Comparison of ENCODE assay signal across 19 mouse cellular contexts in genomic region chr13:76044971-76045370, GRCm38 (mm10). TPM values are rescaled to one million over a fixed set of nuclear protein-coding genes. Genes with fewer than 3 reads are reported as not detected.
"Had no signal": no experiment of that assay in that cellular context is flagged by ENCODE, and none has a peak within 500 bp of the region (broad histone marks: within the 10 kb centered on the region; RNA-seq: fewer than 3 reads in every experiment).

No protein-coding gene starts in this region.

- H3K9ac ChIP-seq: neural tube, embryonic 12.5 days; neural tube, embryonic 13.5 days; neural tube, embryonic 15.5 days; stomach, embryonic 15.5 days had no signal

- H3K36me3 ChIP-seq: neural tube, embryonic 12.5 days; neural tube, embryonic 13.5 days; neural tube, embryonic 15.5 days; stomach, embryonic 15.5 days had no signal

- DNase-seq: retina, postnatal 1 day; right cerebral cortex, adult 18-20 months; right cerebral cortex, postnatal 14 days; right cerebral cortex, postnatal 25 days; right cerebral cortex, postnatal 4 days; spleen, adult 18-20 months; thymus, adult 18-20 months; thymus, adult 2 months; thymus, postnatal 14 days; thymus, postnatal 25 days; thymus, postnatal 36 days; thymus, postnatal 4 days had no signal

- H3K9me3 ChIP-seq: neural tube, embryonic 12.5 days; neural tube, embryonic 13.5 days; neural tube, embryonic 15.5 days; stomach, embryonic 15.5 days had no signal

- H3K4me1 ChIP-seq: neural tube, embryonic 12.5 days; neural tube, embryonic 13.5 days; neural tube, embryonic 15.5 days; stomach, embryonic 15.5 days had no signal

- H3K27ac ChIP-seq: neural tube, embryonic 12.5 days; neural tube, embryonic 13.5 days; neural tube, embryonic 15.5 days; stomach, embryonic 15.5 days had no signal

- H3K4me3 ChIP-seq: neural tube, embryonic 12.5 days; neural tube, embryonic 13.5 days; neural tube, embryonic 15.5 days; stomach, embryonic 15.5 days had no signal

- H3K27me3 ChIP-seq: neural tube, embryonic 12.5 days; neural tube, embryonic 13.5 days; neural tube, embryonic 15.5 days; stomach, embryonic 15.5 days had no signal

- H3K4me2 ChIP-seq: neural tube, embryonic 12.5 days; neural tube, embryonic 13.5 days; neural tube, embryonic 15.5 days; stomach, embryonic 15.5 days had no signal

RNA-seq across cellular contexts. Expression of gene Gpr150, which starts 11.8 kb away (rescaled TPM):
- total RNA-seq: neutrophil, adult 5-6 weeks had no signal
- polyA plus RNA-seq: testis, adult 2 months; urinary bladder, adult 2 months had no signal
